Mouse (Mus musculus) inflammation-experienced regulatory T-cells, adult 16 weeks (primary cell): ENCODE measurements around the gene Zfp947. TPM values are rescaled to one million over a fixed set of nuclear protein-coding genes. Genes with fewer than 3 reads are reported as not detected.

ENCODE experiments used
- polyA plus RNA-seq: library from polyadenylated mRNA; unstranded; fragments of 100-300 nt; shearing (Covaris generic); gene quantifications from one replicate; pipeline ENCODE4 v1.2.1, GENCODE M21; 2017

The Zfp947 gene
- 2.8 TPM for polyA plus RNA-seq

GRCm38 (mm10) chr17:22165722-22166294 is at the start of gene Zfp947:
Gene Zfp947, minus strand, starts transcription at chr17:22166190.

Other genes with a start within 250 kb of the Zfp947 start
- gene Zfp942, start 203.7 kb downstream of the Zfp947 start, polyA plus RNA-seq: 40.3 TPM
- gene Zfp943, start 203.6 kb downstream of the Zfp947 start, polyA plus RNA-seq: 25.9 TPM
- 5.9 TPM for gene Zfp994, start 59.4 kb upstream of the Zfp947 start, polyA plus RNA-seq
- gene CT030661.1, start 148.6 kb upstream of the Zfp947 start, polyA plus RNA-seq: 18.9 TPM
- gene Zfp944, start 195.2 kb upstream of the Zfp947 start, polyA plus RNA-seq: 15.9 TPM
- 21.6 TPM for gene Zfp758, start 195.3 kb upstream of the Zfp947 start, polyA plus RNA-seq